Mouse (Mus musculus): ENCODE measurements at regions not wholly inside any gene's neighbourhood (a gene's known extent, or its start where the extent isn't known, plus 50 kb on each side); places are given as distances from the start of the nearest gene placed in this dataset.

GRCm38 (mm10) chr15:37065926-37066550 lies 58.5 kb upstream of the Zfp706 start:
- Histone ChIP-seq H3K27me3 (ENCODE audit: control insufficient read depth, insufficient read depth, low read length) (no peaks in the 10 kb centered on the region), H3K79me2 (ENCODE audit: control insufficient read depth, insufficient read depth, low read length) (no peaks in the 10 kb centered on the region), H3K9ac (ENCODE audit: low read depth, low read length) (no peak overlapping the region), H3K27ac (replicated peaks; ENCODE audit: insufficient read depth, low read depth, low read length) (no peak overlapping the region), H3K4me1 (ENCODE audit: control insufficient read depth, insufficient read depth, low read length) (no peaks in the 10 kb centered on the region), H3K36me3 (ENCODE audit: control insufficient read depth, insufficient read depth, low read length) (no peaks in the 10 kb centered on the region), H3K4me3 (ENCODE audit: insufficient read depth, low read depth, low read length) (no peak overlapping the region)
- DNase-seq (ENCODE audit: extremely low read depth, low read depth, low spot score), result no peak
- 91% methylated on average over 9 of the region's 9 CpGs for WGBS
- no peak for TF ChIP-seq CTCF (IDR thresholded peaks at IDR 0.05; ENCODE audit: low read depth, low read length)
- TF ChIP-seq POLR2A (IDR thresholded peaks at IDR 0.05; ENCODE audit: extremely low read depth, insufficient read depth, low read length), result no peak

- H3K79me2 ChIP-seq (ENCODE audit: control insufficient read depth, insufficient read depth, low read length), result no peaks in the 10 kb centered on the region
- WGBS, result 86% methylated on average over 6 of the region's 6 CpGs
- DNase-seq (ENCODE audit: extremely low read depth, low read depth, low spot score), result no peak
These were observed 57.8 kb upstream of the Zfp706 start for GRCm38 (mm10) chr15:37065408-37065807.

GRCm38 (mm10) chr15:37063781-37064383 lies 56.3 kb upstream of the Zfp706 start:
- 85% methylated on average over 6 of the region's 6 CpGs for WGBS
- no peak overlapping the region for H3K9ac ChIP-seq (ENCODE audit: low read depth, low read length)
- no peaks in the 10 kb centered on the region for H3K36me3 ChIP-seq (ENCODE audit: control insufficient read depth, insufficient read depth, low read length)
- no peak for DNase-seq (ENCODE audit: extremely low read depth, low read depth, low spot score)
- no peak overlapping the region for H3K4me3 ChIP-seq (ENCODE audit: insufficient read depth, low read depth, low read length)
- H3K4me1 ChIP-seq (ENCODE audit: control insufficient read depth, insufficient read depth, low read length), result no peaks in the 10 kb centered on the region
- H3K27ac ChIP-seq (replicated peaks; ENCODE audit: insufficient read depth, low read depth, low read length), result no peak overlapping the region
- TF ChIP-seq CTCF (IDR thresholded peaks at IDR 0.05; ENCODE audit: low read depth, low read length) (no peak), POLR2A (IDR thresholded peaks at IDR 0.05; ENCODE audit: extremely low read depth, insufficient read depth, low read length) (no peak)
- no peaks in the 10 kb centered on the region for H3K27me3 ChIP-seq (ENCODE audit: control insufficient read depth, insufficient read depth, low read length)
- H3K79me2 ChIP-seq (ENCODE audit: control insufficient read depth, insufficient read depth, low read length), result no peaks in the 10 kb centered on the region

More at GRCm38 (mm10) chr15:37065408-37065807, 57.8 kb upstream of the Zfp706 start:
- no peaks in the 10 kb centered on the region for H3K4me1 ChIP-seq (ENCODE audit: control insufficient read depth, insufficient read depth, low read length)
- no peak overlapping the region for H3K4me3 ChIP-seq (ENCODE audit: insufficient read depth, low read depth, low read length)
- H3K27me3 ChIP-seq (ENCODE audit: control insufficient read depth, insufficient read depth, low read length), result no peaks in the 10 kb centered on the region
- H3K9ac ChIP-seq (ENCODE audit: low read depth, low read length), result no peak overlapping the region
- no peak for TF ChIP-seq CTCF (IDR thresholded peaks at IDR 0.05; ENCODE audit: low read depth, low read length)
- no peak for TF ChIP-seq POLR2A (IDR thresholded peaks at IDR 0.05; ENCODE audit: extremely low read depth, insufficient read depth, low read length)
- H3K27ac ChIP-seq (replicated peaks; ENCODE audit: insufficient read depth, low read depth, low read length), result no peak overlapping the region
- no peaks in the 10 kb centered on the region for H3K36me3 ChIP-seq (ENCODE audit: control insufficient read depth, insufficient read depth, low read length)

GRCm38 (mm10) chr15:37062585-37062984 lies 55.0 kb upstream of the Zfp706 start:
- H3K4me3 ChIP-seq (ENCODE audit: insufficient read depth, low read depth, low read length), result no peak overlapping the region
- no peak overlapping the region for H3K9ac ChIP-seq (ENCODE audit: low read depth, low read length)
- no peak overlapping the region for H3K27ac ChIP-seq (replicated peaks; ENCODE audit: insufficient read depth, low read depth, low read length)
- TF ChIP-seq POLR2A (IDR thresholded peaks at IDR 0.05; ENCODE audit: extremely low read depth, insufficient read depth, low read length), result no peak
- no peak for TF ChIP-seq CTCF (IDR thresholded peaks at IDR 0.05; ENCODE audit: low read depth, low read length)
- H3K36me3 ChIP-seq (ENCODE audit: control insufficient read depth, insufficient read depth, low read length), result no peaks in the 10 kb centered on the region
- H3K27me3 ChIP-seq (ENCODE audit: control insufficient read depth, insufficient read depth, low read length), result no peaks in the 10 kb centered on the region
- DNase-seq (ENCODE audit: extremely low read depth, low read depth, low spot score), result no peak
- no peaks in the 10 kb centered on the region for H3K4me1 ChIP-seq (ENCODE audit: control insufficient read depth, insufficient read depth, low read length)
- H3K79me2 ChIP-seq (ENCODE audit: control insufficient read depth, insufficient read depth, low read length), result no peaks in the 10 kb centered on the region
- WGBS, result 86% methylated on average over 7 of the region's 7 CpGs

- 85% methylated on average over 6 of the region's 6 CpGs for WGBS
These were observed 53.9 kb upstream of the Zfp706 start for GRCm38 (mm10) chr15:37061501-37061900.

GRCm38 (mm10) chr15:37060831-37061230 lies 53.3 kb upstream of the Zfp706 start:
- H3K27me3 ChIP-seq (ENCODE audit: control insufficient read depth, insufficient read depth, low read length), result no peaks in the 10 kb centered on the region
- no peaks in the 10 kb centered on the region for H3K4me1 ChIP-seq (ENCODE audit: control insufficient read depth, insufficient read depth, low read length)
- no peaks in the 10 kb centered on the region for H3K79me2 ChIP-seq (ENCODE audit: control insufficient read depth, insufficient read depth, low read length)
- 92% methylated on average over 6 of the region's 6 CpGs for WGBS
- TF ChIP-seq POLR2A (IDR thresholded peaks at IDR 0.05; ENCODE audit: extremely low read depth, insufficient read depth, low read length) (no peak), CTCF (IDR thresholded peaks at IDR 0.05; ENCODE audit: low read depth, low read length) (no peak)
- no peak overlapping the region for H3K4me3 ChIP-seq (ENCODE audit: insufficient read depth, low read depth, low read length)
- DNase-seq (ENCODE audit: extremely low read depth, low read depth, low spot score), result no peak
- no peaks in the 10 kb centered on the region for H3K36me3 ChIP-seq (ENCODE audit: control insufficient read depth, insufficient read depth, low read length)
- H3K9ac ChIP-seq (ENCODE audit: low read depth, low read length), result no peak overlapping the region
- no peak overlapping the region for H3K27ac ChIP-seq (replicated peaks; ENCODE audit: insufficient read depth, low read depth, low read length)

More at GRCm38 (mm10) chr15:37061501-37061900, 53.9 kb upstream of the Zfp706 start:
- TF ChIP-seq POLR2A (IDR thresholded peaks at IDR 0.05; ENCODE audit: extremely low read depth, insufficient read depth, low read length) (no peak), CTCF (IDR thresholded peaks at IDR 0.05; ENCODE audit: low read depth, low read length) (no peak)
- Histone ChIP-seq H3K79me2 (ENCODE audit: control insufficient read depth, insufficient read depth, low read length) (no peaks in the 10 kb centered on the region), H3K4me1 (ENCODE audit: control insufficient read depth, insufficient read depth, low read length) (no peaks in the 10 kb centered on the region), H3K9ac (ENCODE audit: low read depth, low read length) (no peak overlapping the region), H3K27ac (replicated peaks; ENCODE audit: insufficient read depth, low read depth, low read length) (no peak overlapping the region), H3K27me3 (ENCODE audit: control insufficient read depth, insufficient read depth, low read length) (no peaks in the 10 kb centered on the region), H3K36me3 (ENCODE audit: control insufficient read depth, insufficient read depth, low read length) (no peaks in the 10 kb centered on the region), H3K4me3 (ENCODE audit: insufficient read depth, low read depth, low read length) (no peak overlapping the region)
- no peak for DNase-seq (ENCODE audit: extremely low read depth, low read depth, low spot score)

Data from liver, adult 2 months (tissue).